Mouse (Mus musculus): Measurements from ENCODE around the gene Cnmd. TPM values are rescaled to one million over a fixed set of nuclear protein-coding genes. Genes with fewer than 3 reads are reported as not detected.
A peak's percentile ranks its signal among the peaks of the same experiment; 100 is the strongest.

Cnmd gene
- not detected in 2 replicates for total RNA-seq (2014; rRNA removed; ENCODE audit: low replicate concordance)
- 0.82 and 0.98 TPM in 2 replicates for polyA plus RNA-seq (2015; fragmentation: Nextera tagmentation; extraction: Ambion mirVana)

DNA sequence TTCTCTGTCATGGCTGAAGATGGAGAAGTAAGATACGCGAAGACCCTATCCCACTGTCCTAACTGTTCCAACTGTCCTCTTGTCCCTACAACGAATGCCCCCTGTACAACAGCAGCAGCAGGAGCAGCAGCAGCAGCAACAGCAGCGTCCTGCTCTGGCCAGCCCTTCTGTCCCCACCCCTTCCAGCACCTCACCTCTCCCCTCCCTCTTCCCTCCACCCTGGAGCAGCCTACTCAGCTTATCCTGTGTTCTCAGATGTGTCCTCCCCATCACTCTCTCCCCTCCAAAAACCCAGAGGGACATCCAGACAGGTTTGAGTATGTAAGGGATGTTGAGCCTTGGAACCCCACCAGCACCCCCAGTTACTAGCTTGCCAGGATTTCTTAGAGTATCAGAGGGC is at the start of gene Cnmd:
Cnmd (minus strand) TSS at position 170 of the 400 bp plus-strand sequence.
- TF ChIP-seq CTCF (IDR thresholded peaks at IDR 0.05; ENCODE audit: low read depth) (no peak), EP300 (IDR thresholded peaks at IDR 0.05; ENCODE audit: low read depth) (no peak)
- Histone ChIP-seq H3K9ac (replicated peaks; ENCODE audit: low read depth, low read length) (no peak within 1 kb of the TSS), H3K36me3 (replicated peaks; ENCODE audit: control insufficient read depth, insufficient read depth, low read length) (no peaks in the 10 kb centered on the region), H3K4me3 (ENCODE audit: low read depth, low read length) (peak within 1 kb of the TSS; percentile 29), H3K27me3 (ENCODE audit: control insufficient read depth, insufficient read depth, low read length) (no peaks in the 10 kb centered on the region), H3K27ac (ENCODE audit: low read depth) (no peak within 1 kb of the TSS), H3K4me1 (ENCODE audit: control insufficient read depth, insufficient read depth) (peaks cover 9% of the 10 kb centered on the region; the same call in 1 of the 2 replicates), H3K4me2 (ENCODE audit: low read depth, low read length) (peak within 1 kb of the TSS; percentile 57), H3K9me3 (replicated peaks; ENCODE audit: control insufficient read depth, low read length) (no peaks in the 10 kb centered on the region)
- 45% methylated on average over 4 of the region's 4 CpGs for WGBS
- DNase-seq (ENCODE audit: low spot score): no peak
- ATAC-seq (ENCODE audit: insufficient read depth, low read depth): no peak

DNA sequence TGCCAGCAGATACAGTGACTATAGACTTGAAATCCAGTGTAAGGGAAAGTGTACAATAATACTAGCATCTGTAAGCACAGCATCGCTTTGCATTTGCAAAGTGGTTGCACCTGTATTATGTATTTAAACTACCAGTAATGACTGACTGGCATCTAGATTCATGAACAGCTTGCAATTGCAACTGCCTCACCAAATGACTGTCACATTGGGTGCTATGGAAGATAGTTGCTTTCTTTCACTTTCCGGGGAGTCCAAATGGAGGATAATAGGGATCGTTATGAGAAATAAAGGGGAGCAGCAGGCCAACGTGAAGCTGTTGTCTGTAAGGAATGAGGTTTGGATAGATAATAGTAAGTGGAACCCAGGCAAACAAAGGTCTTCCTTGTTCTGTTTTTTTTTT is 49.3 kb upstream of the Cnmd start:
- no peak overlapping the region for H3K27ac ChIP-seq (ENCODE audit: low read depth)
- peaks cover 14% of the 10 kb centered on the region for H3K4me1 ChIP-seq (ENCODE audit: control insufficient read depth, insufficient read depth)
- TF ChIP-seq EP300 (IDR thresholded peaks at IDR 0.05; ENCODE audit: low read depth): no peak
- no peak for TF ChIP-seq CTCF (IDR thresholded peaks at IDR 0.05; ENCODE audit: low read depth)
- H3K27me3 ChIP-seq (ENCODE audit: control insufficient read depth, insufficient read depth, low read length): no peaks in the 10 kb centered on the region
- H3K9me3 ChIP-seq (replicated peaks; ENCODE audit: control insufficient read depth, low read length): no peaks in the 10 kb centered on the region
- H3K9ac ChIP-seq (replicated peaks; ENCODE audit: low read depth, low read length): no peak overlapping the region
- DNase-seq (ENCODE audit: low spot score): no peak
- ATAC-seq (ENCODE audit: insufficient read depth, low read depth): no peak
- no peak overlapping the region for H3K4me3 ChIP-seq (ENCODE audit: low read depth, low read length)
- no peaks in the 10 kb centered on the region for H3K36me3 ChIP-seq (replicated peaks; ENCODE audit: control insufficient read depth, insufficient read depth, low read length)
- H3K4me2 ChIP-seq (ENCODE audit: low read depth, low read length): no peak overlapping the region
- 74% methylated on average over 4 of the region's 4 CpGs for WGBS

DNA sequence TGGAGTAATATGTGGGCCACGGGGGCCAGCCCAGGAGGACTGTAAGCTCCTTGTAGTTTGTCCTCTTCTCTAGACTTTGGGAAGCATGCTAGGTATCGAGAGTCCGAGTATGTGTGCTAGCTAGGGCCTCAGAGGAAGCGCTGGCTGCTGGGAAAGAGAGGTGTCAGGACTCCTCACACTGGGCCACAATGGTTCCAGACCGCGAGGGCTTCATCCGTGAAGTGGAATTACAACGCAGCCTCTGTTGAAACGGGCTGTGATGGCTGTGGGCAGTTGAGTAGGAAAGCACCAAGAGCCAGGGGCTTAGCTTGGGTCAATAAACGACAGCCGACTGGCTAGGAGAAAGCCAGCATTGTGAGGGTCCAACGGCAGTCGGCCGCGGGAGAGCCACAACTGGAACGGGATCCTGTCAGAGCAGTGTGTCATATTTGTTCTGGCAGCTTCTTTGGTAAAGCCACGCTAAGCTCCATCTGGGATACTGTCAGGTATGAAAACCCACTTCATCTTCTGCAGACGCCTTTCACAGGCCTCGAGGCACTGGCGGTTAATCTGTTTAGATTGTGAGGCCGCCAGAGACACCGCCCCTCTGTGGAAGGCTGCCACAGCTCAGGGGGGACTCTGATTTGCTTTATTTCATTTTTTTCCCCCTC is 41.7 kb upstream of the Cnmd start:
- WGBS: 84% methylated on average over 22 of the region's 22 CpGs
- H3K4me2 ChIP-seq (ENCODE audit: low read depth, low read length): no peak overlapping the region
- no peak overlapping the region for H3K4me3 ChIP-seq (ENCODE audit: low read depth, low read length)
- DNase-seq (ENCODE audit: low spot score) (no peak), ATAC-seq (ENCODE audit: insufficient read depth, low read depth) (no peak)
- no peaks in the 10 kb centered on the region for H3K9me3 ChIP-seq (replicated peaks; ENCODE audit: control insufficient read depth, low read length)
- H3K36me3 ChIP-seq (replicated peaks; ENCODE audit: control insufficient read depth, insufficient read depth, low read length): no peaks in the 10 kb centered on the region
- no peak overlapping the region for H3K27ac ChIP-seq (ENCODE audit: low read depth)
- H3K4me1 ChIP-seq (ENCODE audit: control insufficient read depth, insufficient read depth): no peaks in the 10 kb centered on the region
- H3K9ac ChIP-seq (replicated peaks; ENCODE audit: low read depth, low read length): no peak overlapping the region
- H3K27me3 ChIP-seq (ENCODE audit: control insufficient read depth, insufficient read depth, low read length): no peaks in the 10 kb centered on the region
- no peak for TF ChIP-seq EP300 (IDR thresholded peaks at IDR 0.05; ENCODE audit: low read depth)
- no peak for TF ChIP-seq CTCF (IDR thresholded peaks at IDR 0.05; ENCODE audit: low read depth)

DNA sequence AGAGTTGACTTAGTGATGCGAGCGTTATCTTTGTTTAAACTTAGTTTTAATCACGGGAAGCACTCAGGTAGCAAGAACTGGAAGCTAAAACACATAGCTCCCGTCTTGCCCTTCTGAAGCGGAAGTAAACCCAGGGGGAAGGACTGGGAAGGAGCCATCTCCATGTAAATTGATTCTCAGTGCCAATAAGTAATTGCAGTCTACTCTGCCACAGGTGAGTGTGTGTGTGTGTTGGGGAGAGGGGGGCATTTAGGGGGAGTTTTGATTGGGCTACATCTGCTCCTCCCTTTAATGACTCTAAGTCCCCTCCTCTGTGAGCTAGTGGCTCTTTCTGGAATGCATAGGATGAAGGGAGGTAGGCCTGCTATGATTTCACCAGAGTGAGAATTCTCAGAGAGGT is 39.6 kb upstream of the Cnmd start:
- ATAC-seq (ENCODE audit: insufficient read depth, low read depth): no peak
- no peak overlapping the region for H3K4me2 ChIP-seq (ENCODE audit: low read depth, low read length)
- 82% methylated on average over 5 of the region's 5 CpGs for WGBS

DNA sequence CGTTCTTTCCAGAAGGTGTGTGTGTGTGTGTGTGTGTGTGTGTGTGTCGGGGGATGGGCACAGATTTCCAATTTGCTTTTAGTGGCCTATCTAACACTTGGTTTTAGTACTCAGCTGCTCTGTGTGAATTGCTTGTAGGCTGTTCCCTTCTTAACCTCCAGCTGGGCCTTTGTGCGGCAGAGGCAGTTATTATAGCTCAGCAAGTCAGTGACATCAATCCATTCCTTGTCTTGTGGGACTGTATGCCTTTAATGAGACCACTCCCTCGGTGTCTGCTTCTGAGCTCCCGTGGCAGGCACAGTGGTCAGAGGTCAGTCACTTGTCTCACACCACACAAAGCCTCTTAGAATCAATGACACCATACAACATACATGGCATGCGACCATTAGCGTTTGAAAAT is 39.1 kb upstream of the Cnmd start:
- no peak overlapping the region for H3K9ac ChIP-seq (replicated peaks; ENCODE audit: low read depth, low read length)
- no peak overlapping the region for H3K27ac ChIP-seq (ENCODE audit: low read depth)
- H3K4me1 ChIP-seq (ENCODE audit: control insufficient read depth, insufficient read depth): no peaks in the 10 kb centered on the region
- no peak for TF ChIP-seq CTCF (IDR thresholded peaks at IDR 0.05; ENCODE audit: low read depth)
- TF ChIP-seq EP300 (IDR thresholded peaks at IDR 0.05; ENCODE audit: low read depth): no peak
- no peaks in the 10 kb centered on the region for H3K27me3 ChIP-seq (ENCODE audit: control insufficient read depth, insufficient read depth, low read length)
- H3K36me3 ChIP-seq (replicated peaks; ENCODE audit: control insufficient read depth, insufficient read depth, low read length): no peaks in the 10 kb centered on the region
- no peaks in the 10 kb centered on the region for H3K9me3 ChIP-seq (replicated peaks; ENCODE audit: control insufficient read depth, low read length)
- H3K4me3 ChIP-seq (ENCODE audit: low read depth, low read length): no peak overlapping the region
- H3K4me2 ChIP-seq (ENCODE audit: low read depth, low read length): no peak overlapping the region
- 73% methylated on average over 7 of the region's 7 CpGs for whole genome bisulfite sequencing
- ATAC-seq (ENCODE audit: insufficient read depth, low read depth): no peak
- no peak for DNase-seq (ENCODE audit: low spot score)

More for the DNA sequence above, 39.6 kb upstream of the Cnmd start:
- H3K27me3 ChIP-seq (ENCODE audit: control insufficient read depth, insufficient read depth, low read length): no peaks in the 10 kb centered on the region
- TF ChIP-seq CTCF (IDR thresholded peaks at IDR 0.05; ENCODE audit: low read depth) (no peak), EP300 (IDR thresholded peaks at IDR 0.05; ENCODE audit: low read depth) (no peak)
- no peaks in the 10 kb centered on the region for H3K9me3 ChIP-seq (replicated peaks; ENCODE audit: control insufficient read depth, low read length)
- no peaks in the 10 kb centered on the region for H3K4me1 ChIP-seq (ENCODE audit: control insufficient read depth, insufficient read depth)
- DNase-seq (ENCODE audit: low spot score): no peak
- H3K36me3 ChIP-seq (replicated peaks; ENCODE audit: control insufficient read depth, insufficient read depth, low read length): no peaks in the 10 kb centered on the region
- H3K4me3 ChIP-seq (ENCODE audit: low read depth, low read length): no peak overlapping the region
- H3K27ac ChIP-seq (ENCODE audit: low read depth): no peak overlapping the region
- no peak overlapping the region for H3K9ac ChIP-seq (replicated peaks; ENCODE audit: low read depth, low read length)

DNA sequence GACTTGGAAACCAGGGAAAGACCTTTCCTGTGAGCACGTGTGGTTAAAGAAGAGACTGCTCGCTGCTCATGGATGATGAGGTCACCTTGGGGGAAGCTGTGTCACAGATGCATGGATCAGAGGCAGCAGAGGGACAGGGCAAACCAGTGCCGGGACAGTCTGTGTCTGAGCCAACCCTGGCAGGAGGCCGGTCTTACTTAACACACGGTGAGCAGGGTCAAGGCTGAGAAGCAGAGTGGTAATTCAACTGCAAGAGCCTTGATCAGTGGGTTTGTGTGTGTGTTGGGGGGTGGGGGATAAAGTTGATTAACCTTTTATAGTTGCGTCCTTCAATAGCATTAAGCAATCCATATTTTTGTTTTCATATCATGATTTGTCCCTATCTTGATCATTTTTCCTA is 37.4 kb upstream of the Cnmd start:
- no peaks in the 10 kb centered on the region for H3K27me3 ChIP-seq (ENCODE audit: control insufficient read depth, insufficient read depth, low read length)
- 38% methylated on average over 6 of the region's 6 CpGs for WGBS
- H3K4me3 ChIP-seq (ENCODE audit: low read depth, low read length): no peak overlapping the region
- DNase-seq (ENCODE audit: low spot score) (no peak), ATAC-seq (ENCODE audit: insufficient read depth, low read depth) (no peak)
- no peaks in the 10 kb centered on the region for H3K9me3 ChIP-seq (replicated peaks; ENCODE audit: control insufficient read depth, low read length)
- TF ChIP-seq CTCF (IDR thresholded peaks at IDR 0.05; ENCODE audit: low read depth) (no peak), EP300 (IDR thresholded peaks at IDR 0.05; ENCODE audit: low read depth) (no peak)
- no peaks in the 10 kb centered on the region for H3K4me1 ChIP-seq (ENCODE audit: control insufficient read depth, insufficient read depth)
- H3K4me2 ChIP-seq (ENCODE audit: low read depth, low read length): no peak overlapping the region
- H3K9ac ChIP-seq (replicated peaks; ENCODE audit: low read depth, low read length): no peak overlapping the region
- H3K27ac ChIP-seq (ENCODE audit: low read depth): no peak overlapping the region
- no peaks in the 10 kb centered on the region for H3K36me3 ChIP-seq (replicated peaks; ENCODE audit: control insufficient read depth, insufficient read depth, low read length)
